Mouse (Mus musculus) left cerebral cortex, postnatal 25 days (tissue): ENCODE results near the gene Cyp21a1. TPM values are rescaled to one million over a fixed set of nuclear protein-coding genes. Genes with fewer than 3 reads are reported as not detected.
"Not testable (repeated sequence)": the region's sequence is repeated elsewhere in the genome, so short reads cannot be mapped to it uniquely, and the experiment has no call there.

Experiments
- DNase-seq, 2 experiments: peaks; one replicate each; pipeline ENCODE4 v3.0.0; 2022; ENCODE audit warnings: low spot score in 2 of 2, mixed read lengths in 1 of 2
- intact Hi-C: fragments of 180-260 bp; cut with DNase I; formaldehyde crosslinking; loops from one replicate; pipeline ENCODE4 v1.15.1; 2025
- total RNA-seq, 2 experiments: library from RNA; stranded (reverse); gene quantifications; 2 replicates each; pipeline ENCODE4 v1.2.3; 2021

Gene Cyp21a1
- total RNA-seq, result not detected

- DNase-seq, intact Hi-C loops: not testable (repeated sequence)
Observed at GRCm38 (mm10) chr17:34804301-34804700, at the start of gene Cyp21a1. Cyp21a1 (minus strand) TSS chr17:34804561.

GRCm38 (mm10) chr17:34853511-34853910, 49.1 kb upstream of the Cyp21a1 start:
- intact Hi-C loops, result loop anchor here (5.0 kb wide), 2 partner anchors 39 to 129 kb away; partner anchors contain the start of gene Lsm2
- DNase-seq, result no peak

GRCm38 (mm10) chr17:34850517-34851125, 46.3 kb upstream of the Cyp21a1 start:
- intact Hi-C loops, result loop anchor here (1.0 to 5.0 kb wide), 3 partner anchors 14 to 132 kb away; partner anchors contain the start of genes Lsm2 and Stk19
- DNase-seq, result no peak

- DNase-seq, result peak; percentile 98
- intact Hi-C loops, result loop anchor here (1.0 to 5.0 kb wide), 3 partner anchors 14 to 132 kb away; partner anchors contain the start of genes Lsm2 and Stk19
Observed at GRCm38 (mm10) chr17:34849722-34850516, 45.6 kb upstream of the Cyp21a1 start, which contains the start of the genes Skiv2l and Nelfe. Skiv2l (minus strand) TSS chr17:34850210. Nelfe (plus strand) TSS chr17:34850391.

- intact Hi-C loops, result no loop called here
- no peak for DNase-seq
Observed at GRCm38 (mm10) chr17:34847615-34848014, 43.3 kb upstream of the Cyp21a1 start.

GRCm38 (mm10) chr17:34847192-34847591, 42.8 kb upstream of the Cyp21a1 start:
- intact Hi-C loops, result no loop called here
- no peak for DNase-seq

- intact Hi-C loops, result no loop called here
- DNase-seq, result no peak
Observed at GRCm38 (mm10) chr17:34844884-34845283, 40.5 kb upstream of the Cyp21a1 start.

- DNase-seq, result no peak
- intact Hi-C loops, result no loop called here
Observed at GRCm38 (mm10) chr17:34840736-34841307, 36.5 kb upstream of the Cyp21a1 start.

- DNase-seq, result no peak
- intact Hi-C loops, result no loop called here
Observed at GRCm38 (mm10) chr17:34838785-34839184, 34.4 kb upstream of the Cyp21a1 start.

- no peak for DNase-seq
- intact Hi-C loops, result no loop called here
Observed at GRCm38 (mm10) chr17:34837464-34838324, 33.3 kb upstream of the Cyp21a1 start.

- intact Hi-C loops, result loop anchor here (1.0 kb wide), 1 partner anchor 13 kb away; the partner anchor contains the start of genes Nelfe and Skiv2l
- peak; percentile 99 for DNase-seq
Observed at GRCm38 (mm10) chr17:34836856-34837221, 32.5 kb upstream of the Cyp21a1 start, which contains the start of the genes Stk19 and Dxo. Stk19 (minus strand) TSS chr17:34836945. Dxo (plus strand) TSS chr17:34837019.

GRCm38 (mm10) chr17:34836155-34836855, 31.9 kb upstream of the Cyp21a1 start:
- no peak for DNase-seq
- intact Hi-C loops, result loop anchor here (1.0 kb wide), 1 partner anchor 14 kb away; the partner anchor contains the start of genes Nelfe and Skiv2l

GRCm38 (mm10) chr17:34830776-34831175, 26.4 kb upstream of the Cyp21a1 start:
- intact Hi-C loops, DNase-seq: not testable (repeated sequence)

- intact Hi-C loops, result loop anchor here (5.0 kb wide), 1 partner anchor 163 kb away; no protein-coding TSS in a partner anchor
- DNase-seq, result no peak
Observed at GRCm38 (mm10) chr17:34814818-34815370, 10.5 kb upstream of the Cyp21a1 start.

- intact Hi-C loops, result loop anchor here (5.0 kb wide), 1 partner anchor 161 kb away; no protein-coding TSS in a partner anchor
- DNase-seq, result peak in 1 of 2 experiments; percentile 22
Observed at GRCm38 (mm10) chr17:34813747-34814146, 9.4 kb upstream of the Cyp21a1 start.

- intact Hi-C loops, result loop anchor here (5.0 kb wide), 1 partner anchor 159 kb away; no protein-coding TSS in a partner anchor
- DNase-seq, result no peak
Observed at GRCm38 (mm10) chr17:34811275-34811674, 6.9 kb upstream of the Cyp21a1 start.

GRCm38 (mm10) chr17:34810811-34811210, 6.5 kb upstream of the Cyp21a1 start:
- intact Hi-C loops, result loop anchor here (5.0 kb wide), 1 partner anchor 159 kb away; no protein-coding TSS in a partner anchor
- not testable (repeated sequence) for DNase-seq

GRCm38 (mm10) chr17:34810411-34810810, 6.0 kb upstream of the Cyp21a1 start:
- intact Hi-C loops, result loop anchor here (5.0 kb wide), 1 partner anchor 158 kb away; no protein-coding TSS in a partner anchor
- not testable (repeated sequence) for DNase-seq
